Mouse (Mus musculus): ENCODE measurements around the gene Wwc1.

The Wwc1 gene

GRCm38 (mm10) chr11:35932121-35932885 is 48.0 kb downstream of the Wwc1 start:
- DNase-seq: peak; percentile 50

DNA sequence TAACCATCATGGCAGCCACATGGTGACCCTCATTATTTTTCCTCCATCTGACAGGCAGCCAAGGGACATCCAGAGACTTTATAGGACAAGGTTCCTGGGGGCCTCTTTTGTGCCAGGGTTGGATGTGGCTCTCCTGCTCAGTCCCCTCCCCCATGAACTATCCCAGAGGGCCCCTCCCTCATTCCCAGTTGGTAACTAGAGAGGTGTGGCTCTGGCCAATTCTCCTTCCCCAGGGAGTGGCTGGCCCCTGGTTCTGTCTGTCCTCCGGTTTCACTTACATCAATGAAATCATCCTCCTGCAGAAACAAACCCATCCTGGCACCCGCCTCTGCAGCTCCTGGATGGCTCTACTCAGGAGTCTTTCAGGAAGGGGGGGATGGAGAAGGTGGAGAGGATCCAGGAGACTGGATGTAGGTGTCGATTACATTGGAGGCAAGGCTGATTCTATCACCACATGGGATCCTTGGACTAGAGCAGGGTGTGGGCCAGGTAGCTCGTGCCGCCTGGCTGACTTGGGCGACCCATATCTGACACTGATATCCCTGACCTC is 49.7 kb downstream of the Wwc1 start:
- DNase-seq: peak; percentile 4

- DNase-seq: no peak
These were observed 51.9 kb downstream of the Wwc1 start for GRCm38 (mm10) chr11:35928453-35928852.

DNA sequence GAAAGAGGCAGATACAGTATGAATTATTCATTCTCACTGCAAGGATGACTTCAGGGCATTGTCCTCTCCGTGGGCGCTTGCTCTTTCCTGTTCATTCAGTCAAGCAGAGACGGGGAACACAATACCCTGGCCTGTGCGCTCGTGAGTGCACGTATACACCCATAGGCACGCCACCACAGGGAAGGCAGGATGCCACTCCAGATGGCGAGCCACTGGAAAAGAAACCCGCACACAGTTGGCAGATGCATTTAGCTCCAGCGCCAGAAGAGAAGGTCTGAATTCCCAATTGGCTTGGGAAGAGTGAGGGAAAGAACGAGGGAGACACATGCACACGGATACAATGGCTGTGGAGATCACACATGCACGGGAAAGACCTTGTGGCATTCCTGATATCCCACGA is 53.0 kb downstream of the Wwc1 start:
- peak; percentile 14 for DNase-seq

DNA sequence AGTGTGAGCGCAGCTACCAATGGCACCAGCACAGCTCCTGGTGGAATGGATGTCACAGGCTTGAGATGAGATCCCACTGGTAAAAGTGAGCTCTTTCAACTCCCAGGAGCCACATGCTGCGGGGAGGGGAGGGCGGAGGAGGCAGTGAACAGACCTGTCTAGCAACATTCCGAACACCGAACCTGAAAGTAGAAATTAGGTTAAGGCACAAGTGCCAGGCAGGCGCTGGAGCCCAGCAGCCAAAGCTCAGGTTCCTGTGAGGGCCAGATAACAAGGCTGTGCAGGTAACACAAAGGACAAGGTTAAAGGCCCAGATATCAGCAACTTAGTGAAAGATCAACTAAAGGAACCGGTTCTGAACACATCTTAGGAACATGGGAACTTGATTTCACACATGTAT is 54.7 kb downstream of the Wwc1 start:
- DNase-seq: peak; percentile 91

GRCm38 (mm10) chr11:35922205-35922873 is 58.0 kb downstream of the Wwc1 start:
- DNase-seq: peak; percentile 47

DNA sequence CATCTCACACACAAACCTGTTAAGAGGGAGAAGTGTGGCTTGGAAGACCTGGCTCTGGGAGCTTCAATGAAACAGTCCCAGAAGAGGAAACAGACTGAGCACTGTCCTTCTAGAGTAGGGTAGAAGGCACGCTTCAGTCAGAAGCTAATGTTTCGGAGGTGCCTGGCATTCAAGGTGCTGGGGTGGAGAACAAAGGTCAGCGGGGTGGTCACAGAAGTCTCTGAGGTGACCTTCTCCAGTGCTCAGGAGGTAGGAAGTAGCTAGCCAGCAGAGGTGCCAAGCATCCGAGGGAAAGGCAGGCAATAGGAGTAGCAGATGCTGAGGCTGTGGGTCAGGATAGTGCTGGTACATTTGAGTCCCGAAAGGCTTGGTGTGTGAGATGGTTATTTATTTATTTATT is 59.6 kb downstream of the Wwc1 start:
- peak; percentile 51 for DNase-seq

DNA sequence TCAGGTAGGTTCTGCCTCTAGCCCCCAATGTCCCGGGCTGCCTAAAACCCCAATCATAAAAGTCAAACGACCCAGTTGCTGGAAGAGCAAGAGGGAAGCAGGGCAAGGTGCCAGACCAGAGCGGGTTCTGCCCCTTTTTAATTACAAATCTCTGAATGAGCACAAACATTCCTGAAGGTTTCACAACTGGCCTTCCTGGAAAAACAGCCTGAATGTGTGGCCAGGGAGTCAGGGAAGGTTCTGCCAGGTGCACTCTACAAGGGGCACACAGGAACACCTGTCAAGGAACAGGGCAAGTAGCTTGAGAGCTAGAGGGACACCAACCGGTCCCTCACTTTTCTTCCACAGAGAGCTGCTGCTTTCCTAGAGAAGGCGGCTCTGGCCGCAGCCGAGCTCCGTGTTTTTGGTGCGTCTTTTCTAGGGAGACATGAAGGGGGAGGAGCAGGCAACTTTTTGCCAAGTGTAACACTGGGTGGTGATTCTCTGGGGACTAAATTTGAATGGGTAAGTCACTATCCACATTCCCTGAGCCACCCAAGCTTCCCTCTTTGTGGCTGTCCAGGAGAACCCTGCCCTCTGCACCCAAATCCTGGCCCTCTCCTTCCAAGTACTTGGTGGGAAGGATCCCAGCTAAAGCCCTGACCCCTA is 60.3 kb downstream of the Wwc1 start:
- DNase-seq: peak; percentile 88

DNA sequence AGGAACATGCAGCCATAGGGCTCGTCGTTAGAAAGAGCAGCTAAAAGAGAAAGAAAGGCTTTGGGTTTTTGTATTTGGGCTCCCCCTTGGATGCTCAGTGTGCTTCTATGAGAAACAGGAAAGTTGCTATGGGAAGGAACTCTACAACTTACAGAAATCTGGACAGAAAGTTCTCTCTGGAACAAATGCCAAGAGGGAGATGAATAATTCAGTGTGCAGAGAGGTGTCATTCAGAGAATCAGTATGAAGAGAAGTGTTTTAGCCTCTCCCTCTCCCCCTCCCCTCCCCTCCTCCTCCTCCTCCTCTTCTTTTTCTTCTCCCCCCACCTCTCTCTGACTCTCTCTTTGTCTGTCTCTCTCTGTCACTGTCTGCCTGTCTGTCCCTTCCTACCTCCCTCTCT is 60.9 kb downstream of the Wwc1 start:
- DNase-seq: no peak

DNA sequence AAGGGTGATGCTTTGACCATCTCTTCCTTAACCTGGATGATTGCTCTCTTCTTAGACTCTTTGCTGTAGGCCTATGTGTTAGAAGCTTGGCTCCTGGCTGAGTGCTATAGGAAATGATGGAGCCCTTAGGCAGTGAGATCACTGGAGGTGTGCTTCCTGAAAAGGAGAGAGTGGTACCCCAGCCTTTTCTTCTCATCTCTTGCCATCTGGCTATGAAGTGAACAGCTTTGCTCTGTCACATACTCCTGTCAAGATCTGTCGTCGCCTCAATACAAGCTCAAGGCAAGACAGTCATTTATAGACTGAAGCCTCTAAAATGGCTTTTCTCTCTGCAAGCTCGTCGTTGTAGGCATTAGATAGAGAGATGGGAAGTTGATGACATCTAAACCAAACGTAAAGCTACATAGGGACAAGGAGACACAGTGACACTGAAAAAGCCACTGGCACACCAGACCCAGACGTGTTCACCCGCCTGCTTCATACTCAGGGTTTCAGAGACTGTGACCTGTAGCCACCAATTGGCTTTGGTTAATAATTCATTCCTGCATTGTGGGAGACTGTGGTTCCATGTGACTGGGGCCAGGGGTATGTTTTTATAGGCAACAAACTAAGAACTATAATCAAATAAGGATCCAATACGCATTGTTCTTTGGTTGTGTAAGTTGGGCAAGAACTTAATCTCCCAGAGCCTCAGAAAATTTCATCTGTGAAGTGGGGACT is 63.7 kb downstream of the Wwc1 start:
- DNase-seq: peak; percentile 82

DNA sequence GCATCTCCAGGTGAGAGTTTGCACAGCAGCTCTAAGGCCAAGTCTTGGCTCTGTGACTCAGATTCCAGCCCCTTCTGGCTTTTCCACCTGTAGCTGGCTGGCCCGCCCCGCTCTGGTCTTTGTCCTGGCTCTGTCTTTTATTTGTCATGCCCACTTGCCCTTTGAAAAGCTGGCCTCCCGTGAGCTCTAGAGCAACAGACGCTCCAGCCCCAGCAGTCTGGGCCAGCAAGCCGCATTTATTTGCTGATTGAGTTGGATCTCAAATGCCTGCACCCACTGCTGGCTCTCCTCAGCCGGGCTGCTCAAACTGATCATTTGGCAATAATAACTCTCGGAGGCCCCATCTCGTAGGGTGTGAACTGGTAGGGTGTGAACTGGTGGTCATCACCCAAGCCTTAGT is 64.8 kb downstream of the Wwc1 start:
- peak; percentile 79 for DNase-seq

DNA sequence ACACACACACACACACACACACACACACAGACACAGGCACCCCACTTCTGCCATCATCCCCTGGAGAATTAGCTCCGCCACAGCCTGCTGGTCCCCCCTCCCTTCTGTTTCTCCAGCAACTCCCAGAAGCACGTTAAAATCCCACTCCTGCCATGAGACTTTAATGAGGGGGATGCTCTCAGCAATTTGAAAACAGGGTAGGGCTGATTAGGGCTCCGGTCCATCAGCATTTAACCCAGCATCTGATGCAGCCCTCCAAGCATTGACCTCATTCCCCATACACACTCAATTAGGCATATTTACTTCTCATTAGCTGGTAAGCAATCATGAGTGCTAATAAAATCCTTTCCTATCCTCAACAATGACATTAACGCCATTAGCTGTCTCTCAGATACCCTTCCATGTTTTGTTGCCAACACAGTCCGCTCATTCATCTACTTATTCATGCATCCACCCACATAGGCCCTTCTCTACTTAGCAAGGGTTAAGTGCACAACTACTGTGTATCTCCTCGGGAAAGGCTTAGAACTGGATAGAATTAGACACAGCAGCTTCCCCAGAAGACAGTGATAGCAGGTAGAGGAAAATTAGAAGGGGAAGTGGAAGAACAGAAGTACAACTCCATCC is 66.8 kb downstream of the Wwc1 start:
- no peak for DNase-seq

GRCm38 (mm10) chr11:35904955-35905550 is 75.3 kb downstream of the Wwc1 start:
- no peak for DNase-seq

GRCm38 (mm10) chr11:35903079-35903478 is 77.2 kb downstream of the Wwc1 start:
- DNase-seq: no peak

DNA sequence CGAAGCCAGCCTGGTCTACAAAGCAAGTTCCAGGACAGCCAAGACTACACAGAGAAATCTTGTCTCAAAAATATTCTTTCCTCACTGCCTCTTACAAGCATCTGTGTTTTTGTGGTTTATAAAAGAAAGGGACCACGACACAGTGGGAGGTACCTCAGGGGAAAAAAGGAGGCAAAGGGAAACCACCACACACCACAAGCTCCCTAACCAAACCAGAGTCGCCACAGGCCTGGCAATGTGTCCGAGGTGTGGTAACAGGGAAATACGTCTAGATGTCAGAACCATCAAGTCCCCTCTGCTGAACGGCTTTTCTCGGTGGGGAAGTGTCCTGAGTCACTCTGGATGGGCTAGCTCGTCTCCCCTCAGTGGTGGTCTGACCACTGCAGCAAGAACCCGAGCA is 80.4 kb downstream of the Wwc1 start:
- no peak for DNase-seq

- DNase-seq: no peak
These were observed 86.9 kb downstream of the Wwc1 start for GRCm38 (mm10) chr11:35893454-35893853.

- DNase-seq: no peak
These were observed 87.3 kb downstream of the Wwc1 start for GRCm38 (mm10) chr11:35893018-35893421.

- DNase-seq: no peak
These were observed 88.0 kb downstream of the Wwc1 start for GRCm38 (mm10) chr11:35892293-35892692.

GRCm38 (mm10) chr11:35888790-35889189 is 91.5 kb downstream of the Wwc1 start:
- DNase-seq: no peak

DNA sequence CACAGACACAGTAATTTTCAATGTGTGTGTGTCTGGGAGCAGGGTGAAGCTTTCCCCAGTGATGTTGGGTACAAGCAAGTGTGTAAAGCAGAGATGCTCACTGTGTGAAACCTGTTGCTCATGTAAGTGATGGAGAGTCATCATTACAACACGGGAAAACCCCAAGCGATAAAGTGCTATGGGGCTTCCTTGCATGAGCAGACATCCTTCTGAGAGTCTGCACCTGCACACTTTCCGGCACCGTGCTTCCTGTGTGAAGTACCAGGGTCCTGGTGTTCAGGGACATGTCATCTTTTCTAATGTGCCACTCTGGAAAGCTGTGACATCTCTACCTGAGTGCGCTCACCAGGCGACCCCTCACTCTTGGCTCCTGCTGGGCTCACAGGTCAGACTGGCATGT is 97.5 kb downstream of the Wwc1 start:
- DNase-seq: no peak

- DNase-seq: no peak
These were observed 101.8 kb downstream of the Wwc1 start for GRCm38 (mm10) chr11:35878559-35878897.

Data from kidney, adult 11 months (tissue).